Mouse (Mus musculus) MEL (cell line): ENCODE results near the gene Sms.

Experiments used
- CTCF ChIP-seq, 3 experiments: IDR thresholded peaks in 2 of 3; conservative IDR thresholded peaks in 1 of 3; 2 replicates each; pipeline ENCODE4 v1.5.1; 2011 to 2012; ENCODE audit warnings: low read length in 3 of 3, low read depth in 2 of 3, mild to moderate bottlenecking in 2 of 3, improper control_type of control experiment in 1 of 3, inconsistent platforms in 1 of 3, mixed read lengths in 1 of 3, moderate library complexity in 1 of 3; ENCODE audit not compliant: control insufficient read depth in 1 of 3, insufficient read depth in 1 of 3, poor library complexity in 1 of 3, severe bottlenecking in 1 of 3
- ELF1 ChIP-seq: IDR thresholded peaks from 2 replicates; pipeline ENCODE4 v1.6.1; 2014; ENCODE audit warnings: low read depth, mild to moderate bottlenecking, inconsistent platforms, low read length, improper control_type of control experiment, moderate library complexity
- EP300 ChIP-seq, 2 experiments: IDR thresholded peaks; 2 replicates each; pipeline ENCODE4 v1.6.1; 2011; ENCODE audit warnings: improper control_type of control experiment in 2 of 2, low read length in 2 of 2, low read depth in 1 of 2, mild to moderate bottlenecking in 1 of 2
- NELFE ChIP-seq: IDR thresholded peaks from 2 replicates; pipeline ENCODE4 v1.6.1; 2011; ENCODE audit warnings: low read depth, low read length, improper control_type of control experiment
- POLR2AphosphoS5 ChIP-seq: IDR thresholded peaks from 2 replicates; pipeline ENCODE4 v1.6.1; 2012; ENCODE audit warnings: low read depth, borderline replicate concordance, mild to moderate bottlenecking, inconsistent platforms, low read length, moderate library complexity, mixed read lengths

GRCm38 (mm10) chrX:157493159-157493558 is 1.1 kb upstream of the Sms start:
- no peak for TF ChIP-seq CTCF (IDR thresholded peaks at IDR 0.05 in 2 of 3, conservative IDR thresholded peaks at IDR 0.05 in 1 of 3; ENCODE audit: control insufficient read depth in 1 of 3, insufficient read depth in 1 of 3, low read depth in 2 of 3, low read length in 3 of 3, poor library complexity in 1 of 3, severe bottlenecking in 1 of 3)
- TF ChIP-seq NELFE: no peak
- no peak for TF ChIP-seq ELF1
- TF ChIP-seq EP300 (IDR thresholded peaks at IDR 0.05; ENCODE audit: low read depth in 1 of 2, low read length in 2 of 2): peak in 1 of 2 experiments; percentile 71; a peak in 2 of 4 replicates
- TF ChIP-seq POLR2AphosphoS5: no peak
